Mouse (Mus musculus): ENCODE measurements around the gene Erg. TPM values are rescaled to one million over a fixed set of nuclear protein-coding genes. Genes with fewer than 3 reads are reported as not detected.

Gene Erg
- total RNA-seq (2014; fragmentation: Nextera tagmentation): 32.1 and 34.3 TPM in 2 replicates
- total RNA-seq (2017): 48.3 and 64.4 TPM in 2 replicates

DNA sequence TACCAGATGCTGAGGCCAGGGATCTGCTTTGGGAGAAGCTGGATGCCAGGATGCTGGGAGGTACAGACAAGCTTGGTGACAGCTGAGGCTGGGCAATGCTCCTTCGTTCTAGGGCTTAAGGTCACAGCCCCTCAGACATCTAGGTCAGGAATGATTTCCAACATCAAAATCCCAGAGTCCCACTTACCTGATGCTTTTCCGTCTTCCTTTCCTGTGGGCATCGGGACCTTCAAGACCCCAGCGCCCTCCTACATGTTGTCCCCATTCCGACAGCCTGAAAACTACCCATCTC is at the start of gene Erg:
Erg (minus strand) TSS at position 283 of the 292 bp plus-strand sequence.
- no peak for ATAC-seq (replicated peaks; ENCODE audit: poor library complexity, severe bottlenecking)

DNA sequence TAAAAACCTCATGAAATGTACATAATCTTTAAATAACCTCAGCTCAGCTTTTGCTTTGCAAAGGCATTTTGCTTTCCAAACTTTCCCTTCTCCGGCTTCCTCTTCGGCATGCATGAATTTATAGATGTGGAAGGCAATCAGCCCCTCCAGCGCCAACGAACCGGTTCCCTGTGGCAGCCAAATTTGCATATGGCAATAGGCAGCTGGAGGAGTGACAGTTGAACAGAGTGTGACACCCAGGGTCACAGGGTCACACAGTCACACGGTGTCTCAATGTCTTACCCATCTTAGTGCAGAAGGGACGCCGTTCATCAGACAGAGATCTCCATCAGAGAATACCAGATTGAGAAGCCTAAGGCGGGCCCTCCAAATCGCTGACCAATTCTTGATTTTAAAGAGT is 45.4 kb upstream of the Erg start:
- ATAC-seq (replicated peaks; ENCODE audit: poor library complexity, severe bottlenecking): no peak

- ATAC-seq (replicated peaks; ENCODE audit: poor library complexity, severe bottlenecking): no peak
Measured at GRCm38 (mm10) chr16:95623876-95624770, 37.7 kb upstream of the Erg start.

DNA sequence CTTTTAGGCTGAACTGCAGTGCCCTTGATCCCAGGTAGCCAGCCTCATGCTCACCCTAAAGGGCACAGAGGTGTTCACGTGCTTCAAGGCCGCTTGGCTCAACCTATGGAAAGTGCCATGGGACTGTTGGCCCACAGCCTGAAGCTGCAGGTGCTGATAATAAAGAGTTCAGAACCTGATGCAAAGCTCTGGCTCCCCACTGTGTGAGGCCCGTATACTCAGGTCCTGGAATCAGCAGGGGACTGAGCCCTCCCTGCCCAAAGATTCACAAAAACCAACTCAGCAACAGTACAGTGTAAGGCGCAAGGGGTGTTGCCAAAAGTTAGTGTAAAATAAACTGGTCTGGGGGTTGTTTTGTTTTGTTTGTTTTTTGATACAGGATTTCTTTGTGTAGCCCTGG is 36.7 kb upstream of the Erg start:
- no peak for ATAC-seq (replicated peaks; ENCODE audit: poor library complexity, severe bottlenecking)

DNA sequence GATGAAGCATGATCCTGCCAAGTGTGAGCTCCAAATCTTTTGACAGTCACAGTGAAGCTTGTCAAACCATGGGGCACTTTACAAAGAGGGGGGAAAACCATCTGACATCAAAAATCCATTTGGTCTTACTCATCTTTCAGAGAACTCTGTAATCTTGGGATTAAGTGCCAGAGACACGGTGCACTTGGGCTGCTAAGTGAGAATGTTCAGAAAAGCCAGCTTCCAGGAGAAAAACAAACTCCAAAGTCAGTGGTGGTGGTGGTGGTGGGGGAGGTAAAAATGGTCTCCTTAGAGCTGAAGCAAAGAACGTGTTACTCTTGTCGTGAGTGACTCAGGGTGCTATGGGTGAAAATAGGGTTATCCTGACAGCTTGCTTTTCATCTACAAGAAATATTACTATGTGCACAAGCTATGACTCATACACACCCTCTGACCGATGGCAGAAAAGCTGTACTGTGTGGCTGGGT is 33.5 kb upstream of the Erg start:
- no peak for ATAC-seq (replicated peaks; ENCODE audit: poor library complexity, severe bottlenecking)

DNA sequence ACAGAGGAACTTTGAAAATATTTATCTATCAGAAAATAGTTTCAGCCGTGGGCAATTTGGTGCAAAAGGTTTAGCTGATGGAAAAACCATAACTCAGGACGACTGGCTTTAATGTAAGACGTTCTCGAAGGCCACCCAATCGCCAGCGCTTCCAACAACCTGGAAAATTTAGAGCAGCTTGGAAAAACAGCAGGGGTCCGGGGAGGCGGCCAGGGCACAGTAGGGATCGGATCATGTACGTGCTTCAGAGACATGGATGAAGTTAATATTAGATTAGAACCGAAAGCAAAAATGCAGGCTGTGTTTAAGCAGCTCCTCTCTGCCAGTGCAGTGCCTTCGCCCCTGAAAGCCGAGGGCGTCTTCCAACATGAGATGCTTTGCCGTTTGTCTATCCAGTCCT is 31.8 kb upstream of the Erg start:
- no peak for ATAC-seq (replicated peaks; ENCODE audit: poor library complexity, severe bottlenecking)

GRCm38 (mm10) chr16:95617720-95618119 is 31.3 kb upstream of the Erg start:
- no peak for ATAC-seq (replicated peaks; ENCODE audit: poor library complexity, severe bottlenecking)

DNA sequence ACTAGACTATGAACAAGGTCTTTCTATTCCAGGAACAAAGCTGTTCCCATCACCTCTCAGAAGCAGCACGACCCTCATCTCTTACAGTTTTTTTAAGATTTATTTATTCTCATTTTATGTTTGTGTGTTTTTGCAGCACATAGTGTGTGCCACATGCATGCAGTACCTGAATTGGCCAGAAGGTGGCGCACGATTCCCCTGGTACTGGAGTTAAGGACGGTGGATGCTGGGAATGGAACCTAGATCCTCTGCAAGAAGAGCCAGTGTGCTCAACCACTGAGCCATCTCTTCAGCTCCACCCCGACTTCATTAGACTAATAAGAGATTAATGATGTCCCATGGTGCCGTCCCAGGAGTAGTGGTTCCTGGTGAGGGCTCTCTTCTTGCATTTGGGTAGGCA is 29.2 kb upstream of the Erg start:
- peak; percentile 32; the same call in 1 of the 2 replicates for ATAC-seq (replicated peaks; ENCODE audit: poor library complexity, severe bottlenecking)

DNA sequence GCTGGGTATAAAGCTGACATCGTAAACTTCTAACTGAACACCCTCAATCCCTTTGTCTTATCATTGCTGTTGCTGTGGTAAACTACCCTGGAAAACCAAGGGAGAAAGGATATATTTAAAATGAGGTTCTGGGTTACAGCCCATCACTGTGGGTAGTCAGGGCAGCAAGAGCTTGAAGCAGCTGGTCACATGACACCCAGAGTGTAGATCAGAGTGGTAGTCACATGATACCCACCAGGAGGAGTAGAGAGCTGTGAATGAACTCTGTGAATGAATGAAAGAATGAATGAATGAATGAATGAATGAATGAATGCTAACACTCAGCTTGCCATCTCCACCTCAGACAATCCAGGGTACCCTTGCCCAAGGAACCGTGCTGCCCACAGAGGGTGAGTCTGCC is 28.1 kb upstream of the Erg start:
- ATAC-seq (replicated peaks; ENCODE audit: poor library complexity, severe bottlenecking): no peak

DNA sequence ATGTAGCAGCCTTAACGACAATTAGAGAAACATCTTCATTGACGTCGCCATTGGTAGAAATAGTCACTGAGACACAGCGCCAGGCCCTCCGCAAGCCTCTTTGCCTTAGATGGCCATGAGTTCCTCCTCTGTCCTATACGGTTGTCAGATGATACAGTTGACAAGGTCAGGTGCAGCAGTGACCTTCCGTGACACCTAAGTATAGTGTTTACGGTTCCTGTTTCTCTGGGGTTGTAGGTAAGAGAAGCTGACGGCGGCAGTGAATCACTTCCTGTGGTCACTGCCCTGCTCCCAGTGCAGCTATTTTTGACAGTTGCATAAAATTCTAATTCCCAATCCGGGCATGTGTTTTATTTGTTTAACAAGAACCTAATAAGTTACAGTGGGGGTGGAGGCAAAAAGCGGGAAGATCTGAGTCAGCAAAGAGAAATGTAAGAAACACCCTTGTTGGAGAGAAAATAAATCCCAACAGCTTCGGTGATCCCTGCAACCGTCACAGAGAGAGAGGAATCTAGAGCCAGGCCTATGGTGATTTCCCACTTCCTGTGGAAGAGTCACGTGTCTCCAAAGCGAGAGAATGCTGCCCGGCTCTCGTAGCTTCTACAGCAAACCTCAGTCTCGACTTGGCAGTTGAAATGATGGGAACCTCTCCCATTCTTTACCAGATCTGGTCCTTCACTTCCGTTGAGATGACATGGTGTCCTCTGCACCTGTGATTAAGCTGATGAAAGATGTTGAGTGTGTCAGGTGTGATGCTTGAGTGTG is 25.8 kb upstream of the Erg start:
- ATAC-seq (replicated peaks; ENCODE audit: poor library complexity, severe bottlenecking): peak; percentile 87

GRCm38 (mm10) chr16:95608624-95609023 is 22.2 kb upstream of the Erg start:
- ATAC-seq (replicated peaks; ENCODE audit: poor library complexity, severe bottlenecking): no peak

DNA sequence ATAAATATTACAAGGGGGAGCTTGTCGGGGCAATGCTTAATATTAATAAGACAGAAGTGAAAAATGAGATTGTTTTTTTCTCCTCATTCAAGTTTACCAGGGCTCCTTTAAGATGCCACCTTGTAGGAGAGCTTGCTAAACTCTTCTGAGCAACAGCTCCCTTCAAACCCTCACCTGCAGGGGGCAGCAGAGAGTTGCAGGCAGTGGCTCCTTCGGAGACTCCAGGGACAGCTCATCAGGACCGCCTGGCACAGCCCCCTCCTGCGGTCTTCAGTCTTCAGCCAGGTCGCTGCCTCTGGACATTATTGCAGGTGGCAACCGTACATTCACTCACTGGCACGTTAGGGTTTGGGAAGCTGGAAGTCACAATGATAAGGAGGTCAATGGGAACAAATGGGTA is 18.9 kb upstream of the Erg start:
- ATAC-seq (replicated peaks; ENCODE audit: poor library complexity, severe bottlenecking): peak; percentile 79

- ATAC-seq (replicated peaks; ENCODE audit: poor library complexity, severe bottlenecking): no peak
Measured at GRCm38 (mm10) chr16:95602504-95602903, 16.1 kb upstream of the Erg start.

DNA sequence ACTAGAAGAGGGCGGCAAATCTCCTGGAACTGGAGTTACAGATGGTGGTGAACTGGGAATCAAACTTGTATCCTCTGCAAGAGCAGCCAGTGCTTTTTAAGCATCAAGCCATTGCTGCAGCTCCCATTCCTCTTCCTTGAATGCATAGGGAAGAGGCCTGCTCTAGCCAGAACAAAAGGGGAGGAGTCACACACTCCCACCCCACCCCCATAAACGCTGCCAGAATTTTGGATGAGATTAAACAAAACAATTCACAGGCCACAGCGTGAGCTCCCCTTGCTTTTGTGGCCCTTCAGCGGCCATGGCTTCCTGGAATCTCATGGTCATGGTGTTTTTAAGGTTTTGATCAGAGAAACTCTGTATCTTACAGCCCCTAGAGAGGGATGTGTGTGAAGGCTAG is 15.4 kb upstream of the Erg start:
- no peak for ATAC-seq (replicated peaks; ENCODE audit: poor library complexity, severe bottlenecking)

DNA sequence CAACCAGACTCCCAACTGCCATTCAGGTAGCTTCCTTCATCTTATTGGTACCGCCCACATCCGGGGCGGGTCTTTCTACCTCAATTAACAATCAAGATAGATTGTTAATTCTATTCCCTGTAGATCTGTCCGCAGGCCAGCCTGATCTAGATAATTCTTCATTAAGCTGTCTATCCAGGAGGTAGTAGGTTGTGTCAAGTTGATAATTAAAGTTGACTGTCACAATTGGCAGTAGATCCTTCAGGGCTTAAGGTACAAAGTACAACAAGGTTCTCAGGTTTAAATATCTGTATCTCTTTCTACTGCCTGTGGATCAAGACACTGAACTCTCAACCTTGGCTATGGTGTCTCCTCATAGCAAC is 14.8 kb upstream of the Erg start:
- ATAC-seq (replicated peaks; ENCODE audit: poor library complexity, severe bottlenecking): no peak

- peak; percentile 87 for ATAC-seq (replicated peaks; ENCODE audit: poor library complexity, severe bottlenecking)
Measured at GRCm38 (mm10) chr16:95600572-95601218, 14.3 kb upstream of the Erg start.

- no peak for ATAC-seq (replicated peaks; ENCODE audit: poor library complexity, severe bottlenecking)
Measured at GRCm38 (mm10) chr16:95598930-95599329, 12.5 kb upstream of the Erg start.

- ATAC-seq (replicated peaks; ENCODE audit: poor library complexity, severe bottlenecking): no peak
Measured at GRCm38 (mm10) chr16:95597578-95597951, 11.2 kb upstream of the Erg start.

DNA sequence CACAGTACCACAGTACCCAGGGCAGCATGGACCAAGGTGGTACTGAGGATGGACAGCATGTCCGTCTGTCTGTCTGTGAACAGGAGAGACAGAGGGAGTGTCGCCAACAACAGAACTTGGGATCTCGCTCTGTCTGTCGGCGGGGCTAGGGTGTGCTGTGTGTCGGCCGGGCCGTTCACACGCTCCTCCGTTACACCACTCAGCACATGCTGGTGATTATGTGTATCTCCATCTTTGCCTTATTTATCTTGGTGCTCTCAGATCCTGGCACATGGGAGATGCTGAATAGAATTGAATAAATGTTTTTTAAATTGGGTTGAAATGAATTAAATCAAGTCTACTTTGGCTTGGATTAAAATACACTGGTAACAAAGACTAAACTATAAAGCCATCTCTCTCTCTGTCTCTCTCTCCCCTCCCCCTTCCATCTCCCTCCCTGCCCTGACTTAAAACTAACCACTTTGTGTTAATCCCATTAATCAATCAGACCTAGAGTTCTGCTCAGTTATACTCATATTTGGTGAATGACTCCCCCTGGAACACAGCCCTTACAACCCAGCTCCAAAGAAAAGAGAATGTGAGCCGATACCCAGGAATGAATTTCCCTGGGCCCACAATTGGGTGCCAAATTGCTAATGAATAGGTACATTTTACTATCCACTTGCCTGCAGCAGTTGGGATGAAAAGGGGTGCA is 10.6 kb upstream of the Erg start:
- no peak for ATAC-seq (replicated peaks; ENCODE audit: poor library complexity, severe bottlenecking)

- no peak for ATAC-seq (replicated peaks; ENCODE audit: poor library complexity, severe bottlenecking)
Measured at GRCm38 (mm10) chr16:95588849-95589248, 2.5 kb upstream of the Erg start.

DNA sequence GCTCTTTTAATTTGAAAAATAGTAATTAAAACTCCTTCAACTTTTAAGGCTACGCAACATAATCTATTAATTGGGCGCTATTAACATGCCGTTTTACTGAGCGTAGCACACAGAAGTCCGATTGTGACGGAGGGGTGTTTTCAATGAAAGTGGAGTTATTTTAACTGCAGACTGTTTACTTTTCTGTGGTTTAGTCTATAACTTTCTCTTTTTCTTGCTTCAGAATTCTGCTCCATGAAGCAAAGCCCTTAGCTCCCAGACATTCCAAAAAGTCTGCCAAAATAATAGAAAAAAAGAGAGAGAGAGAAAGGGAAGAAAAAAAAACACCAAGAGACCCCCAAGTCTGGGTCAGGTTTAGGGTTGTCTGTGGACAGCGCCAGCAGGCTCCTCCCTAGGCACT is 333 bp upstream of the Erg start:
- ATAC-seq (replicated peaks; ENCODE audit: poor library complexity, severe bottlenecking): no peak

All from granulocyte monocyte progenitor cell, adult 5-6 weeks (primary cell).